Mouse (Mus musculus) liver, embryonic 11.5 days (tissue): Measurements from ENCODE around the gene Abcb10. TPM values are rescaled to one million over a fixed set of nuclear protein-coding genes. Genes with fewer than 3 reads are reported as not detected.
A peak's percentile ranks its signal among the peaks of the same experiment; 100 is the strongest.

Experiments used
- ATAC-seq: fragments of 200-750 bp; cut with Nextera tagmentation; replicated peaks from 2 replicates; pipeline ENCODE4 v1.8.0; 2017; ENCODE audit warnings: moderate number of reproducible peaks, mild to moderate bottlenecking, moderate TSS enrichment, moderate library complexity; ENCODE audit not compliant: low FRiP score
- DNase-seq: peaks from one replicate; pipeline ENCODE4 v3.0.0-alpha.2; 2017; ENCODE audit warnings: low spot score
- H3K27ac ChIP-seq: fragments of 300-500 bp; sonication (generic); 2 replicates; pipeline ENCODE4 v1.5.1; 2014; ENCODE audit warnings: mild to moderate bottlenecking, low read depth, low read length, control low read depth
- H3K27me3 ChIP-seq: fragments of 300-500 bp; sonication (generic); replicated peaks from 2 replicates; pipeline ENCODE4 v1.6.1; 2014; ENCODE audit warnings: low read length, mixed read lengths; ENCODE audit not compliant: control insufficient read depth, insufficient read depth
- H3K36me3 ChIP-seq: fragments of 300-500 bp; sonication (generic); 2 replicates; pipeline ENCODE4 v1.6.1; 2014; ENCODE audit warnings: mild to moderate bottlenecking, low read length, moderate library complexity, mixed read lengths; ENCODE audit not compliant: control insufficient read depth, insufficient read depth
- H3K4me1 ChIP-seq: fragments of 300-500 bp; sonication (generic); replicated peaks from 2 replicates; pipeline ENCODE4 v1.6.1; 2014; ENCODE audit warnings: low read length, mixed read lengths; ENCODE audit not compliant: control insufficient read depth, insufficient read depth
- H3K4me2 ChIP-seq: fragments of 300-500 bp; sonication (generic); 2 replicates; pipeline ENCODE4 v1.6.1; 2014; ENCODE audit warnings: mild to moderate bottlenecking, control low read depth, moderate library complexity
- H3K4me3 ChIP-seq: fragments of 300-500 bp; sonication (generic); 2 replicates; pipeline ENCODE4 v1.5.1; 2014; ENCODE audit warnings: low read depth, low read length, control low read depth
- H3K9ac ChIP-seq: fragments of 300-500 bp; sonication (generic); 2 replicates; pipeline ENCODE4 v1.6.1; 2014; ENCODE audit warnings: low read depth, low read length, control low read depth
- H3K9me3 ChIP-seq: fragments of 300-500 bp; sonication (generic); 2 replicates; pipeline ENCODE4 v1.6.1; 2016; ENCODE audit warnings: low read length, inconsistent platforms, mixed read lengths; ENCODE audit not compliant: control insufficient read depth
- WGBS: fragments of 180-500 bp; shearing (Covaris S2); extraction: QIAGEN DNeasy Blood & Tissue Kit; methylation state at CpG from one replicate; pipeline ENCODE4 v1.1.7; 2014; 5-methylcytosine and 5-hydroxymethylcytosine counted together
- polyA plus RNA-seq: library from polyadenylated mRNA; unstranded; fragments of >200 nt; fragmentation: Nextera tagmentation; extraction: Ambion mirVana; gene quantifications from 2 replicates; pipeline ENCODE4 v1.2.1, GENCODE M21; 2014

Abcb10 gene
- polyA plus RNA-seq, 1 experiment from 2014 or later: 115 TPM

GRCm38 (mm10) chr8:123953686-123954085, 29.2 kb downstream of the Abcb10 start:
- peaks cover 3% of the 10 kb centered on the region; the same call in 1 of the 2 replicates for H3K4me1 ChIP-seq
- WGBS: 87% methylated on average over 8 of the region's 8 CpGs
- H3K36me3 ChIP-seq: peaks cover 37% of the 10 kb centered on the region
- ATAC-seq (no peak), DNase-seq (no peak)
- no peaks in the 10 kb centered on the region for H3K27me3 ChIP-seq
- H3K4me3 ChIP-seq: no peak overlapping the region
- no peaks in the 10 kb centered on the region for H3K9me3 ChIP-seq
- H3K9ac ChIP-seq: no peak overlapping the region
- H3K4me2 ChIP-seq: no peak overlapping the region
- H3K27ac ChIP-seq: no peak overlapping the region

DNA sequence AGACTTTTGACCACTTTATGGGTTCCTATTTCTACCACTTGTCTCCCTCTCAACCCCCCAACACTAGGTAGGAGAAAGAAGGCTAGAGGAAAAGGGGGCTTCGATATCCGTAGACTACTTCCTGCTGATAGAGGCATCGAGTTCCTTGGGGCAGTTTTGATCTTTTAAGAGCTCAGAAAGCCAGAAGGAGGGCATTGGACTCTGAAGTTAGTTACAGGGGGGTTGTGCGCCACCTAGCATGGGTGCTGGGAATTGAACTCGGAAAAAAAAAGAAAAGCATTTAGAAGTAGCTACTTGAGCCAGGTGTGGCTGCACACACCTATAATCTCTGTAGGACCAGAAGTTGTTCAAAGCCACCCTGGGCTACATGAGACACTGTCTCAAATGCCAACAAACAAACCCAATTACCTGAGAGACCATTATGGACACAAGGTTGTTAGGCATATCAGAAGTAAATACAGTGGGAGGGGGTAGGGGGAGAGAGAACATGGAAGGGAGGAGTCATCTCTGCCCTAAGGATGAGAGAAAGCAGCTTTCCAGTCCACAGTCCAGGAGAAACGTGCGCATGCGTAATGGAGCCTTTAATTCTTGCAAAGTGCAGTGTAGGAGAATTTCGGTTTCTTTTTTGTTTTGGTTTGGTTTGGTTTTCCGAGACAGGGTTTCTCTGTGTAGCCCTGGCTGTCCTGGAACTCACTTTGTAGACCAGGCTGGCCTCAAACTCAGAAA, 32.7 kb downstream of the Abcb10 start:
- peaks cover 8% of the 10 kb centered on the region for H3K4me1 ChIP-seq
- peak overlapping the region; percentile 75 for H3K9ac ChIP-seq
- peak overlapping the region; percentile 78 for H3K27ac ChIP-seq
- 34% methylated on average over 10 of the region's 10 CpGs for WGBS
- H3K9me3 ChIP-seq: no peaks in the 10 kb centered on the region
- H3K4me2 ChIP-seq: peak overlapping the region; percentile 74
- DNase-seq (peak; percentile 53), ATAC-seq (peak; percentile 38)
- H3K27me3 ChIP-seq: no peaks in the 10 kb centered on the region
- peaks cover 28% of the 10 kb centered on the region for H3K36me3 ChIP-seq
- H3K4me3 ChIP-seq: peak overlapping the region; percentile 83

DNA sequence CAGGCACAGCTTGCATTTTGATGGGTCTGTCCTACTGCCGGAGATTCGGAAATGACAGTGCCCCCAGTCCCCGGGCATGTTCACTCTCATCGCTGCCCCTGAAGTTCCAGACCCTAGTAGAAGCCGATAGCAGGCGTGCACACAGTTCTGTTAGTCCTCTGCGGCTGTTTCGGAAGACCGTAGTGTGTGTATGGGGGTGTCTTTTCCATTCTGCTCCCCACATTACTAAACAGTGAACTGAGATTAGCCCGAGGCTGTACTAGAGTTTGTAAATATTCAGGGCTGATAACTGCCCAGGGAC, 33.3 kb downstream of the Abcb10 start:
- no peak for DNase-seq
- peaks cover 29% of the 10 kb centered on the region for H3K36me3 ChIP-seq
- peak overlapping the region; percentile 83 for H3K4me3 ChIP-seq
- no peaks in the 10 kb centered on the region for H3K9me3 ChIP-seq
- ATAC-seq: peak; percentile 33
- H3K27ac ChIP-seq: peak overlapping the region; percentile 78
- H3K4me2 ChIP-seq: peak overlapping the region; percentile 74
- H3K27me3 ChIP-seq: no peaks in the 10 kb centered on the region
- H3K4me1 ChIP-seq: peaks cover 8% of the 10 kb centered on the region
- WGBS: 1% methylated on average over 10 of the region's 10 CpGs
- peak overlapping the region; percentile 75 for H3K9ac ChIP-seq

- H3K9me3 ChIP-seq: no peaks in the 10 kb centered on the region
- under 1% methylated on average over 77 of the region's 77 CpGs for WGBS
- peak within 1 kb of the TSS; percentile 83 for H3K4me3 ChIP-seq
- ATAC-seq (peak; percentile 81), DNase-seq (peak; percentile 99)
- peaks cover 8% of the 10 kb centered on the region for H3K4me1 ChIP-seq
- peak within 1 kb of the TSS; percentile 75 for H3K9ac ChIP-seq
- peaks cover 26% of the 10 kb centered on the region for H3K36me3 ChIP-seq
- H3K4me2 ChIP-seq: peak within 1 kb of the TSS; percentile 74
- H3K27me3 ChIP-seq: no peaks in the 10 kb centered on the region
- H3K27ac ChIP-seq: peak within 1 kb of the TSS; percentile 78
These were observed 33.8 kb downstream of the Abcb10 start, which contains the start of gene Nup133 for GRCm38 (mm10) chr8:123948942-123949685. TSS of gene Nup133 (minus strand) at chr8:123949265.

DNA sequence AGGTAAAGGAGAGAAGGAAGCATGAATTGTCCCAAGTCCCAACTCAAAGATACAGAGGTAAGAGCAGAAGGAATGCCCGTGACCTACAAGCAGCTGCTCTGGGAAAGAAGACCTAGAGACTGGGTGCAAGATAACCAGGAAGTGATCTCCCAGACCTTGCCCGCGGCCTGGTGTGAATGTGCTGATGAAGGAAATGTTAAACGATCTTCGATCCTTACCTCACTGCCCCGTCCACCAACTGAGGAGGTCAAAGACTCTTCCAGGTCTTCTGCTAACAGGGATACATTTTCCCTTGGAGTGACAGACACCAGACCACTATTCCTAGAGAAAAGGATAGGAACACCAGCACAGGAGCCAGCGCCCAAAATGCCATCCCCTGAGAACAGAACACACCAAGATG, 53.9 kb downstream of the Abcb10 start:
- DNase-seq (no peak), ATAC-seq (no peak)
- no peak overlapping the region for H3K9ac ChIP-seq
- no peak overlapping the region for H3K4me3 ChIP-seq
- no peak overlapping the region for H3K27ac ChIP-seq
- H3K4me2 ChIP-seq: no peak overlapping the region
- no peaks in the 10 kb centered on the region for H3K27me3 ChIP-seq
- H3K9me3 ChIP-seq: no peaks in the 10 kb centered on the region
- H3K4me1 ChIP-seq: no peaks in the 10 kb centered on the region
- 89% methylated on average over 7 of the region's 7 CpGs for WGBS
- peaks cover 26% of the 10 kb centered on the region for H3K36me3 ChIP-seq

DNA sequence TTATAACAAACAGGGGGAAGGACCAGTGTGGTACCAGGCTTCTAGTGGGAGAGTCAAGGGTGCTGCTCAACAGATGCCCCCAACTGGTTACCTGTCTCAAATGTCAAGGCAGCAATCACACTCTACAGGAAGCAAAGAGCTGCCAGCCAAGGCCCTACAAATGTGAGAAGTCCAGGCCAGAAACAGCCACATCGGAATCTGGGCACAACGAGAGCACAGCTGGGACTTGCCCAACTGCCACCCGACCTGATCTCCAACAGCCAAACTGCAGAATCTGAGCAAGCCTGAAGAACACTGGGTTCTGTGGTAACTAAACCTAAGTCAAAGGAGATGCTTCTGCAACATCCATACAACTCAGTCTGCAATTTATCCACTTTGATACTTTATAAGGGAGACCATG, 57.3 kb downstream of the Abcb10 start:
- Histone ChIP-seq H3K9me3 (no peaks in the 10 kb centered on the region), H3K36me3 (peaks cover 37% of the 10 kb centered on the region), H3K27me3 (no peaks in the 10 kb centered on the region), H3K4me1 (no peaks in the 10 kb centered on the region), H3K4me3 (no peak overlapping the region), H3K4me2 (no peak overlapping the region), H3K27ac (no peak overlapping the region), H3K9ac (no peak overlapping the region)
- ATAC-seq (no peak), DNase-seq (no peak)
- 88% methylated on average over 3 of the region's 3 CpGs for WGBS

DNA sequence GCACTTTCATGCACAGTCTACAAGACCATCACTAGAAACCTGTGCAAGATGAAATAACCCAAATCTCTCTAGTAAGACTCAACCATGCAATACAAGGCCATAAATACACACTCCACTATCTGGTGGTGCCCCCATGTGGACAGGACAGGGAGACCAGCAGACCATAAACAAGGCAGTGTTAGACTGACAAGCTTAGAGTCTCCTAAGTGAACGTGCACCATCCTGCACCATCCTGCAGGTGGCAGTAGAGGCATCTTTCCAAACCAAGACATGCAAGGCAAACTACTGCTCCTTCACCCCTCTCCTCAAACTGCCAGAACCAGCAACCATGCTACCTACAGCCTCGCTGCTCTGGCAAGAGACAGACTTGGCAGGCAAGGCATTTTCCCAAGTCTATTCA, 58.2 kb downstream of the Abcb10 start:
- no peaks in the 10 kb centered on the region for H3K4me1 ChIP-seq
- H3K27me3 ChIP-seq: no peaks in the 10 kb centered on the region
- no peaks in the 10 kb centered on the region for H3K9me3 ChIP-seq
- ATAC-seq (peak; percentile 76), DNase-seq (peak; percentile 62)
- 16% methylated on average over 2 of the region's 2 CpGs for WGBS
- no peak overlapping the region for H3K9ac ChIP-seq
- H3K36me3 ChIP-seq: peaks cover 39% of the 10 kb centered on the region
- H3K4me2 ChIP-seq: no peak overlapping the region
- no peak overlapping the region for H3K4me3 ChIP-seq
- H3K27ac ChIP-seq: no peak overlapping the region

GRCm38 (mm10) chr8:123914635-123915034, 68.3 kb downstream of the Abcb10 start:
- H3K9ac ChIP-seq: no peak overlapping the region
- H3K27me3 ChIP-seq: no peaks in the 10 kb centered on the region
- H3K4me1 ChIP-seq: no peaks in the 10 kb centered on the region
- DNase-seq (no peak), ATAC-seq (no peak)
- no peak overlapping the region for H3K27ac ChIP-seq
- no peaks in the 10 kb centered on the region for H3K9me3 ChIP-seq
- no peak overlapping the region for H3K4me2 ChIP-seq
- H3K4me3 ChIP-seq: no peak overlapping the region
- peaks cover 61% of the 10 kb centered on the region for H3K36me3 ChIP-seq
- WGBS: 93% methylated on average over 3 of the region's 3 CpGs

DNA sequence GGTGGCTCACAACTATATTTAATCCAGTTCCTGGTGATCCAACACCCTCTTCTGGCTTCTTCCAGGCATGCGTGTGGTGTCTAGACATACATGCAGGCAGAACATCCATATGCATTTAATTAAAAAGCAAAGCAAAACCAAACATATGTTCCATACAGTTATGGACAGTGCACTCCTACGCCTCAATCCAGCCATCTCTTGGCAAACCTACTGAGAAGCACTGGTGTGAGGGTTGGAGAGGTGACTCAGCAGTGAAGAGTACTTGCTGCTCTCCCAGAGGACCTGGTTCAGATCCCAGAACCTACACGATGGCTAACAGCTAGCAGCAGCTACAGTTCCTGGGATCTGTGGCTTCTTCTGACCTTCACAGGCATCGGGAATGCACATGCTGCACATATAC, 70.7 kb downstream of the Abcb10 start:
- ATAC-seq: no peak
- 91% methylated on average over 4 of the region's 4 CpGs for WGBS

More for the DNA sequence above, 70.7 kb downstream of the Abcb10 start:
- Histone ChIP-seq H3K4me3 (no peak overlapping the region), H3K4me1 (no peaks in the 10 kb centered on the region), H3K27me3 (no peaks in the 10 kb centered on the region), H3K27ac (no peak overlapping the region), H3K36me3 (peaks cover 64% of the 10 kb centered on the region), H3K4me2 (no peak overlapping the region), H3K9ac (no peak overlapping the region), H3K9me3 (no peaks in the 10 kb centered on the region)
- DNase-seq: no peak
